Mouse (Mus musculus) small intestine, adult 2 months (tissue): ENCODE results near the gene Bicral.

ENCODE experiments used
- CTCF ChIP-seq: fragments of 200-500 bp; IDR thresholded peaks from 2 replicates; pipeline ENCODE4 v1.5.1; 2012; ENCODE audit warnings: low read depth, mild to moderate bottlenecking, control low read depth, inconsistent platforms, low read length, moderate library complexity, mixed read lengths; ENCODE audit not compliant: insufficient replicate concordance, insufficient read length; ENCODE audit errors: extremely low read depth
- POLR2A ChIP-seq: fragments of 200-500 bp; IDR thresholded peaks from 2 replicates; pipeline ENCODE4 v1.6.1; 2012; ENCODE audit warnings: low read depth, mild to moderate bottlenecking, control low read depth, inconsistent platforms, low read length, moderate library complexity

DNA sequence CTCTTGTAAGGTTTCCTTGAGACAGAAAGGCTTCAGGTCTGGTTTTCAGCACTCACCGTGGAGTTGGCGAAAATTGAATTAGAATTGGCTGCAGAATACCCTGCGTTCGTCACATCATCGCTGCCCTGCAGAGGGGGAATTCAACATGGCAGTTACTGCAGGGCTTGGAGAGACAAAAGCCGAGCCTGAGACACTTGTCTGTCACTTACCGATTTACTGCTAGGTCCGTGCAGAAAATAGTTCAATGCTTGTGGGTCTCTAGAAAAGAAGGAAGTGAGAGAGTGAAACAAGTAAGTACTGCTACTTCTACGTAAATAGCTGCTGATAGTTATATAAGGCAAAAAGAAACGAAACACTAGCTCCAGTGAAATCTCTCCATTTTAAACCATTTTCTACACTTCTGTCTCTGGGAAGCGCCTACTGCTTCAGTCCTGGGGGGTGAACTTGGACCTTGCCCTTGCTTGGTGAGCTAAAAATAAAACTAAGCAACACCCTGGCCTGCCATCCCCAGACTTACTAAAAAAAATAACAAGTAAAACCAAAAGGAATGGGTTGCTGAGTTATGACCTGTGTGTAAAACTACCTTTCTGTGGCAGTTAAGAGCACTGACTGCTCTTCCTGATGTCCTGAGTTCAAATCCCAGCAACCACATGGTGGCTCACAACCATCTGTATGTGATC, 28.3 kb downstream of the Bicral start:
- no peak for TF ChIP-seq CTCF
- TF ChIP-seq POLR2A = no peak
